In genomic region chrX:169012701-169013100, GRCm38 (mm10) we compare ENCODE assay signal across 25 mouse cellular contexts.
DNase-seq lines count a peak whose midpoint lies in the region; ATAC-seq and TF ChIP-seq lines count a peak whose summit lies in the region.
"Had no signal": no experiment of that assay in that cellular context is flagged by ENCODE, and none has a peak within 500 bp of the region (broad histone marks: within the 10 kb centered on the region; RNA-seq: fewer than 3 reads in every experiment).

No protein-coding gene starts in this region.

- no peak overlapping the region for H3K4me3 ChIP-seq in lung, embryonic 14.5 days (ENCODE audit: low read depth, low read length)
- H3K4me3 ChIP-seq: embryonic facial prominence, embryonic 12.5 days; embryonic facial prominence, embryonic 15.5 days; gastrocnemius, adult 2 months; heart, embryonic 10.5 days; heart, embryonic 13.5 days; hindbrain, embryonic 12.5 days; hindbrain, embryonic 15.5 days had no signal

- intact Hi-C loops in left cerebral cortex, postnatal 14 days (cut with DNase I), result no loop called here

- no peak for TF ChIP-seq CTCF in lung, embryonic 14.5 days (IDR thresholded peaks at IDR 0.05; ENCODE audit: low read depth)

- no peak overlapping the region for H3K27ac ChIP-seq in lung, embryonic 14.5 days (ENCODE audit: low read depth)
- H3K27ac ChIP-seq: embryonic facial prominence, embryonic 12.5 days; embryonic facial prominence, embryonic 15.5 days; gastrocnemius, adult 2 months; heart, embryonic 10.5 days; heart, embryonic 13.5 days; hindbrain, embryonic 12.5 days; hindbrain, embryonic 15.5 days had no signal

- ATAC-seq in lung, embryonic 14.5 days (ENCODE audit: insufficient read depth), result no peak
- ATAC-seq: activated CD4-positive, CD25-positive, alpha-beta regulatory T cell, adult 4 months; forebrain, embryonic 14.5 days; forebrain, postnatal 0 days had no signal

- no peaks in the 10 kb centered on the region for H3K9me3 ChIP-seq in lung, embryonic 14.5 days (ENCODE audit: low read depth, low read length)
- H3K9me3 ChIP-seq: embryonic facial prominence, embryonic 12.5 days; embryonic facial prominence, embryonic 15.5 days; G1E; heart, embryonic 10.5 days; heart, embryonic 13.5 days; hindbrain, embryonic 12.5 days; hindbrain, embryonic 15.5 days had no signal

- no peaks in the 10 kb centered on the region for H3K36me3 ChIP-seq in lung, embryonic 14.5 days (ENCODE audit: insufficient read depth)
- H3K36me3 ChIP-seq: embryonic facial prominence, embryonic 12.5 days; embryonic facial prominence, embryonic 15.5 days; G1E; heart, embryonic 10.5 days; heart, embryonic 13.5 days; hindbrain, embryonic 12.5 days; hindbrain, embryonic 15.5 days had no signal

- no peak overlapping the region for H3K9ac ChIP-seq in lung, embryonic 14.5 days
- H3K9ac ChIP-seq: embryonic facial prominence, embryonic 12.5 days; embryonic facial prominence, embryonic 15.5 days; forebrain, postnatal 0 days; heart, embryonic 13.5 days; hindbrain, embryonic 12.5 days; hindbrain, embryonic 15.5 days had no signal

- DNase-seq in lung, embryonic 14.5 days, result peak; percentile 29
- no peak for DNase-seq in lung, postnatal 14 days
- DNase-seq in 3T3-L1 (ENCODE audit: low read depth, low spot score) (peak; percentile 76), NIH3T3 (ENCODE audit: low read depth) (peak; percentile 43)
- DNase-seq in cerebellum, adult 18-20 months, result no peak
- DNase-seq in left cerebral cortex, postnatal 14 days (ENCODE audit: low spot score in 2 of 2), result no peak
- DNase-seq: adrenal gland, postnatal 10 days; adrenal gland, postnatal 36 days; B cell, adult 2 months; cerebellum, adult 2 months; cerebellum, adult 9-11 months; cerebellum, postnatal 25 days; forebrain, postnatal 0 days; gastrocnemius, adult 2 months; gastrocnemius, postnatal 25 days had no signal

- H3K27me3 ChIP-seq in lung, embryonic 14.5 days (ENCODE audit: insufficient read depth, low read length), result no peaks in the 10 kb centered on the region
- H3K27me3 ChIP-seq: CH12.LX; embryonic facial prominence, embryonic 15.5 days; heart, embryonic 13.5 days had no signal

- no peak overlapping the region for H3K4me2 ChIP-seq in lung, embryonic 14.5 days
- H3K4me2 ChIP-seq: embryonic facial prominence, embryonic 12.5 days; embryonic facial prominence, embryonic 15.5 days; heart, embryonic 13.5 days; hindbrain, embryonic 12.5 days; hindbrain, embryonic 15.5 days had no signal

- no peaks in the 10 kb centered on the region for H3K4me1 ChIP-seq in lung, embryonic 14.5 days (ENCODE audit: insufficient read depth)
- H3K4me1 ChIP-seq: embryonic facial prominence, embryonic 12.5 days; embryonic facial prominence, embryonic 15.5 days; heart, embryonic 10.5 days; heart, embryonic 13.5 days; hindbrain, embryonic 12.5 days; hindbrain, embryonic 15.5 days had no signal

Comparison
In these comparisons a context has a peak if more than half of its experiments do, and no peak if none do; other contexts are left out.
1. DNase-seq: peak in lung, embryonic 14.5 days (single experiment), 3T3-L1 (single experiment) and NIH3T3 (single experiment); none in lung, postnatal 14 days (single experiment), cerebellum, adult 18-20 months (0 of 2) and left cerebral cortex, postnatal 14 days (0 of 2).